Mouse (Mus musculus) kidney, embryonic 16.5 days (tissue): ENCODE results near the gene Gm20388. TPM values are rescaled to one million over a fixed set of nuclear protein-coding genes. Genes with fewer than 3 reads are reported as not detected.
"Not testable (repeated sequence)": the region's sequence is repeated elsewhere in the genome, so short reads cannot be mapped to it uniquely, and the experiment has no call there.

Experiments
- ATAC-seq: fragments of 200-750 bp; cut with Nextera tagmentation; 2 replicates; pipeline ENCODE4 v1.8.0; 2017; ENCODE audit warnings: moderate TSS enrichment; ENCODE audit not compliant: low FRiP score, low TSS enrichment
- H3K27ac ChIP-seq: fragments of 300-500 bp; sonication (generic); 2 replicates; pipeline ENCODE4 v1.5.1; 2014; ENCODE audit warnings: low read length
- H3K27me3 ChIP-seq: fragments of 300-500 bp; sonication (generic); 2 replicates; pipeline ENCODE4 v1.6.1; 2014; ENCODE audit warnings: low read length, control low read depth, mixed read lengths; ENCODE audit not compliant: insufficient read depth
- H3K36me3 ChIP-seq: fragments of 300-500 bp; sonication (generic); 2 replicates; pipeline ENCODE4 v1.6.1; 2014; ENCODE audit warnings: low read length, control low read depth, mixed read lengths; ENCODE audit not compliant: insufficient read depth
- H3K4me1 ChIP-seq: fragments of 300-500 bp; sonication (generic); 2 replicates; pipeline ENCODE4 v1.6.1; 2014; ENCODE audit warnings: low read length, control low read depth, mixed read lengths; ENCODE audit not compliant: insufficient read depth
- H3K4me2 ChIP-seq: fragments of 300-500 bp; sonication (generic); replicated peaks from 2 replicates; pipeline ENCODE4 v1.6.1; 2014; ENCODE audit warnings: low read depth, low read length
- H3K4me3 ChIP-seq: fragments of 300-500 bp; sonication (generic); 2 replicates; pipeline ENCODE4 v1.5.1; 2014; ENCODE audit warnings: mild to moderate bottlenecking, low read length
- H3K9ac ChIP-seq: fragments of 300-500 bp; sonication (generic); replicated peaks from 2 replicates; pipeline ENCODE4 v1.6.1; 2014; ENCODE audit warnings: low read length
- H3K9me3 ChIP-seq: fragments of 300-500 bp; sonication (generic); 2 replicates; pipeline ENCODE4 v1.6.1; 2016; ENCODE audit warnings: low read length, control low read depth
- WGBS: fragments of 180-500 bp; shearing (Covaris S2); extraction: QIAGEN DNeasy Blood & Tissue Kit; methylation state at CpG from one replicate; pipeline ENCODE4 v1.1.7; 2014; 5-methylcytosine and 5-hydroxymethylcytosine counted together
- polyA plus RNA-seq: library from polyadenylated mRNA; unstranded; fragments of >200 nt; fragmentation: Nextera tagmentation; extraction: Ambion mirVana; gene quantifications from 2 replicates; pipeline ENCODE4 v1.2.1, GENCODE M21; 2015

Gm20388 gene
- polyA plus RNA-seq, 1 experiment from 2014 or later = 7.7 TPM

- H3K4me3 ChIP-seq = no peak overlapping the region
- H3K4me1 ChIP-seq = peaks cover 44% of the 10 kb centered on the region
- no peaks in the 10 kb centered on the region for H3K27me3 ChIP-seq
- no peak overlapping the region for H3K27ac ChIP-seq
- H3K9me3 ChIP-seq = no peaks in the 10 kb centered on the region
- ATAC-seq = no peak
- WGBS = 90% methylated on average over 3 of the region's 3 CpGs
- no peak overlapping the region for H3K9ac ChIP-seq
- peaks cover 34% of the 10 kb centered on the region for H3K36me3 ChIP-seq
- H3K4me2 ChIP-seq = no peak overlapping the region
Observed at GRCm38 (mm10) chr8:122572751-122573150, 2662.1 kb downstream of the Gm20388 start.

GRCm38 (mm10) chr8:122573176-122573575 is 2662.5 kb downstream of the Gm20388 start:
- Histone ChIP-seq H3K4me1 (peaks cover 44% of the 10 kb centered on the region), H3K36me3 (peaks cover 34% of the 10 kb centered on the region)
- not testable (repeated sequence) for H3K4me2 ChIP-seq, H3K4me3 ChIP-seq, H3K9ac ChIP-seq, ATAC-seq, H3K27ac ChIP-seq, H3K27me3 ChIP-seq, H3K9me3 ChIP-seq
- 57% methylated on average over 4 of the region's 4 CpGs for WGBS

- H3K4me2 ChIP-seq = no peak overlapping the region
- WGBS = 61% methylated on average over 9 of the region's 9 CpGs
- no peak for ATAC-seq
- H3K4me1 ChIP-seq = peaks cover 46% of the 10 kb centered on the region
- H3K9me3 ChIP-seq = no peaks in the 10 kb centered on the region
- H3K9ac ChIP-seq = no peak overlapping the region
- no peak overlapping the region for H3K4me3 ChIP-seq
- no peak overlapping the region for H3K27ac ChIP-seq
- H3K27me3 ChIP-seq = no peaks in the 10 kb centered on the region
- peaks cover 34% of the 10 kb centered on the region for H3K36me3 ChIP-seq
Observed at GRCm38 (mm10) chr8:122573577-122573976, 2662.9 kb downstream of the Gm20388 start.

GRCm38 (mm10) chr8:122574264-122574663 is 2663.6 kb downstream of the Gm20388 start:
- peak overlapping the region; percentile 73 for H3K27ac ChIP-seq
- no peak overlapping the region for H3K4me2 ChIP-seq

GRCm38 (mm10) chr8:122574667-122575251 is 2664.1 kb downstream of the Gm20388 start:
- ATAC-seq = no peak
- Histone ChIP-seq H3K9me3 (no peaks in the 10 kb centered on the region), H3K4me2 (peak overlapping the region; percentile 89), H3K9ac (peak overlapping the region; percentile 24; the same call in 1 of the 2 replicates), H3K4me3 (peak overlapping the region; percentile 77), H3K27ac (peak overlapping the region; percentile 73), H3K36me3 (peaks cover 31% of the 10 kb centered on the region), H3K4me1 (peaks cover 46% of the 10 kb centered on the region), H3K27me3 (no peaks in the 10 kb centered on the region)
- 24% methylated on average over 10 of the region's 10 CpGs for WGBS

More at GRCm38 (mm10) chr8:122574264-122574663, 2663.6 kb downstream of the Gm20388 start:
- WGBS = 15% methylated on average over 3 of the region's 3 CpGs
- no peaks in the 10 kb centered on the region for H3K27me3 ChIP-seq
- peaks cover 34% of the 10 kb centered on the region for H3K36me3 ChIP-seq
- no peak overlapping the region for H3K9ac ChIP-seq
- H3K4me1 ChIP-seq = peaks cover 46% of the 10 kb centered on the region
- no peaks in the 10 kb centered on the region for H3K9me3 ChIP-seq
- no peak for ATAC-seq
- no peak overlapping the region for H3K4me3 ChIP-seq

- H3K9ac ChIP-seq = peak overlapping the region; percentile 24; the same call in 1 of the 2 replicates
- peak overlapping the region; percentile 77 for H3K4me3 ChIP-seq
- H3K27me3 ChIP-seq = no peaks in the 10 kb centered on the region
- H3K36me3 ChIP-seq = peaks cover 26% of the 10 kb centered on the region
- 0 out of 2 replicates have a peak, but pooled peaks have one; percentile 25 for ATAC-seq
- peak overlapping the region; percentile 89 for H3K4me2 ChIP-seq
- no peaks in the 10 kb centered on the region for H3K9me3 ChIP-seq
- peaks cover 49% of the 10 kb centered on the region for H3K4me1 ChIP-seq
- 52% methylated on average over 8 of the region's 8 CpGs for WGBS
- peak overlapping the region; percentile 73 for H3K27ac ChIP-seq
Observed at GRCm38 (mm10) chr8:122575286-122575685, 2664.6 kb downstream of the Gm20388 start.

- Histone ChIP-seq H3K9me3 (no peaks in the 10 kb centered on the region), H3K9ac (peak overlapping the region; percentile 89), H3K36me3 (peaks cover 19% of the 10 kb centered on the region), H3K4me2 (peak overlapping the region; percentile 89), H3K27ac (peak overlapping the region; percentile 77), H3K4me3 (peak overlapping the region; percentile 77), H3K4me1 (peaks cover 52% of the 10 kb centered on the region), H3K27me3 (no peaks in the 10 kb centered on the region)
- 16% methylated on average over 21 of the region's 21 CpGs for WGBS
- peak; percentile 4; the same call in 1 of the 2 replicates for ATAC-seq
Observed at GRCm38 (mm10) chr8:122575735-122576647, 2665.3 kb downstream of the Gm20388 start.

- H3K27ac ChIP-seq = peak within 1 kb of the TSS; percentile 81
- peaks cover 13% of the 10 kb centered on the region for H3K36me3 ChIP-seq
- peak within 1 kb of the TSS; percentile 77 for H3K4me3 ChIP-seq
- peaks cover 52% of the 10 kb centered on the region for H3K4me1 ChIP-seq
- no peaks in the 10 kb centered on the region for H3K9me3 ChIP-seq
- peak within 1 kb of the TSS; percentile 89 for H3K4me2 ChIP-seq
- ATAC-seq = peak; percentile 80
- H3K9ac ChIP-seq = peak within 1 kb of the TSS; percentile 89
- H3K27me3 ChIP-seq = no peaks in the 10 kb centered on the region
- under 1% methylated on average over 39 of the region's 39 CpGs for WGBS
Observed at GRCm38 (mm10) chr8:122576648-122577022, 2666.0 kb downstream of the Gm20388 start, which contains the start of gene Aprt. TSS of gene Aprt (minus strand) at chr8:122576909.

- peak overlapping the region; percentile 89 for H3K4me2 ChIP-seq
- peak overlapping the region; percentile 77 for H3K4me3 ChIP-seq
- peak; percentile 52 for ATAC-seq
- WGBS = 14% methylated on average over 10 of the region's 10 CpGs
- no peaks in the 10 kb centered on the region for H3K27me3 ChIP-seq
- peaks cover 8% of the 10 kb centered on the region for H3K36me3 ChIP-seq
- 0 out of 2 replicates have a peak overlapping the region, but pooled peaks have one; percentile 38 for H3K9ac ChIP-seq
- H3K9me3 ChIP-seq = no peaks in the 10 kb centered on the region
- peak overlapping the region; percentile 81 for H3K27ac ChIP-seq
- H3K4me1 ChIP-seq = peaks cover 52% of the 10 kb centered on the region
Observed at GRCm38 (mm10) chr8:122577116-122577515, 2666.5 kb downstream of the Gm20388 start.
